Mouse (Mus musculus): ENCODE measurements at regions not wholly inside any gene's neighbourhood (a gene's known extent, or its start where the extent isn't known, plus 50 kb on each side); places are given as distances from the start of the nearest gene placed in this dataset.
"Not testable (repeated sequence)": the region's sequence is repeated elsewhere in the genome, so short reads cannot be mapped to it uniquely, and the experiment has no call there.

DNA sequence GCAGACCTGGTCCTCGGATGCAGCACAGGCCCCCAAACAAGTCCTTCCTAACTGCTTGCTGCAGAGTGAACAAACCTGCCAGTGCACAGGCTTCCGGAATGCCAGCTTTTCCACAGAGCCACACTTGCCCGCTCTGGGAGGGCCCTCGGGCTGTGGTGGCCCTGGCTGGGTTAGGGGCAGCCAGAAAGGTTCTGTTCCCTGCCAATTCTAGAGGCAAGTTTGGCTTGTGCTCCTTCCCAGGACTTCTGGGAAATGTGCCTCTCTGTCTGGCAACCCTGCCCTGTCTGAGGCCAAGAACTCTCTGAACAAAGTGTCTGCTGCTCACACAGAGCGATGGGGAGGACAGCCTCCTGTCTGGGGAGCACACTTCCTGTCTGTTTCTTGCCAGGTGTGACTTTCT is 66.4 kb downstream of the Xrcc2 start:
- no peak for ATAC-seq (ENCODE audit: low FRiP score)
- WGBS: 85% methylated on average over 5 of the region's 5 CpGs

GRCm38 (mm10) chr5:25638097-25638496 is 67.5 kb downstream of the Xrcc2 start:
- H3K27ac ChIP-seq: no peak overlapping the region
- H3K4me3 ChIP-seq (replicated peaks; ENCODE audit: low read length): no peak overlapping the region
- no peak overlapping the region for H3K9ac ChIP-seq
- no peaks in the 10 kb centered on the region for H3K27me3 ChIP-seq (ENCODE audit: control insufficient read depth, insufficient read depth, low read length)
- no peaks in the 10 kb centered on the region for H3K4me1 ChIP-seq (replicated peaks; ENCODE audit: control insufficient read depth, insufficient read depth, low read length)
- H3K4me2 ChIP-seq (replicated peaks): no peak overlapping the region
- H3K9me3 ChIP-seq (ENCODE audit: control insufficient read depth, low read length): no peaks in the 10 kb centered on the region
- DNase-seq (ENCODE audit: low spot score): no peak
- no peak for ATAC-seq (ENCODE audit: low FRiP score)
- no peaks in the 10 kb centered on the region for H3K36me3 ChIP-seq (replicated peaks; ENCODE audit: control insufficient read depth, insufficient read depth)

More for the DNA sequence above, 66.4 kb downstream of the Xrcc2 start:
- H3K27me3 ChIP-seq (ENCODE audit: control insufficient read depth, insufficient read depth, low read length): no peaks in the 10 kb centered on the region
- no peak overlapping the region for H3K27ac ChIP-seq
- H3K4me2 ChIP-seq (replicated peaks): no peak overlapping the region
- H3K4me3 ChIP-seq (replicated peaks; ENCODE audit: low read length): no peak overlapping the region
- no peak overlapping the region for H3K9ac ChIP-seq
- no peaks in the 10 kb centered on the region for H3K36me3 ChIP-seq (replicated peaks; ENCODE audit: control insufficient read depth, insufficient read depth)
- no peaks in the 10 kb centered on the region for H3K9me3 ChIP-seq (ENCODE audit: control insufficient read depth, low read length)
- DNase-seq (ENCODE audit: low spot score): no peak
- no peaks in the 10 kb centered on the region for H3K4me1 ChIP-seq (replicated peaks; ENCODE audit: control insufficient read depth, insufficient read depth, low read length)

GRCm38 (mm10) chr5:25632861-25633535 is 72.6 kb downstream of the Xrcc2 start:
- Histone ChIP-seq H3K36me3 (replicated peaks; ENCODE audit: control insufficient read depth, insufficient read depth) (no peaks in the 10 kb centered on the region), H3K9ac (no peak overlapping the region), H3K4me3 (replicated peaks; ENCODE audit: low read length) (no peak overlapping the region), H3K4me1 (replicated peaks; ENCODE audit: control insufficient read depth, insufficient read depth, low read length) (no peaks in the 10 kb centered on the region), H3K4me2 (replicated peaks) (no peak overlapping the region), H3K9me3 (ENCODE audit: control insufficient read depth, low read length) (no peaks in the 10 kb centered on the region), H3K27me3 (ENCODE audit: control insufficient read depth, insufficient read depth, low read length) (no peaks in the 10 kb centered on the region), H3K27ac (no peak overlapping the region)
- no peak for DNase-seq (ENCODE audit: low spot score)
- WGBS: 56% methylated on average over 5 of the region's 5 CpGs
- ATAC-seq (ENCODE audit: low FRiP score): no peak

- H3K27ac ChIP-seq: no peak overlapping the region
- H3K4me2 ChIP-seq (replicated peaks): no peak overlapping the region
- WGBS: 92% methylated on average over 4 of the region's 4 CpGs
- no peaks in the 10 kb centered on the region for H3K27me3 ChIP-seq (ENCODE audit: control insufficient read depth, insufficient read depth, low read length)
- no peak overlapping the region for H3K9ac ChIP-seq
- H3K4me3 ChIP-seq (replicated peaks; ENCODE audit: low read length): no peak overlapping the region
- H3K36me3 ChIP-seq (replicated peaks; ENCODE audit: control insufficient read depth, insufficient read depth): no peaks in the 10 kb centered on the region
- DNase-seq (ENCODE audit: low spot score) (no peak), ATAC-seq (ENCODE audit: low FRiP score) (no peak)
- H3K4me1 ChIP-seq (replicated peaks; ENCODE audit: control insufficient read depth, insufficient read depth, low read length): no peaks in the 10 kb centered on the region
- H3K9me3 ChIP-seq (ENCODE audit: control insufficient read depth, low read length): no peaks in the 10 kb centered on the region
These were observed 75.9 kb downstream of the Xrcc2 start for GRCm38 (mm10) chr5:25629731-25630130.

DNA sequence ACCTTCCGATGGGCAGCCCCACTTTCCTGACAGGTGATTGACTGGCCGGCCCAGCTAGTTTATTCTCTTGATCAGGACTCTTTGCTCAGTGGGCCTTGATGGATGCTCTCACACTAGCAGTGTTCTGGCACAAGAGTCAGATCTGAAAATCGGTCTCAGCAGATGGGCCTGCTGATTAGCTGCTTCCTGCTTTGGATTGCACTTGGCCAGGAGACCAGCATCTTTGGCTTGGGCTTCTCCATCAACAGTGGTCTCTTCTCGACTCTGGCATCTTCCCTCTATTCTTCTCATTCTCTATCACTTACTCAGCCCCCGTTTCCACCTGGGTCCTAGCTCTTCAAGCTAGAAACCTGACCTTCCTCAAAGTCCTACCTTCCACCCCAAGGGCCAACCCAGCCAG is 77.1 kb downstream of the Xrcc2 start:
- no peak overlapping the region for H3K27ac ChIP-seq
- 97% methylated on average over 5 of the region's 5 CpGs for WGBS
- DNase-seq (ENCODE audit: low spot score) (no peak), ATAC-seq (ENCODE audit: low FRiP score) (no peak)
- H3K4me2 ChIP-seq (replicated peaks): no peak overlapping the region
- no peak overlapping the region for H3K4me3 ChIP-seq (replicated peaks; ENCODE audit: low read length)
- H3K9ac ChIP-seq: no peak overlapping the region
- no peaks in the 10 kb centered on the region for H3K36me3 ChIP-seq (replicated peaks; ENCODE audit: control insufficient read depth, insufficient read depth)
- no peaks in the 10 kb centered on the region for H3K9me3 ChIP-seq (ENCODE audit: control insufficient read depth, low read length)
- H3K27me3 ChIP-seq (ENCODE audit: control insufficient read depth, insufficient read depth, low read length): no peaks in the 10 kb centered on the region
- no peaks in the 10 kb centered on the region for H3K4me1 ChIP-seq (replicated peaks; ENCODE audit: control insufficient read depth, insufficient read depth, low read length)

GRCm38 (mm10) chr5:25627086-25627485 is 78.5 kb downstream of the Xrcc2 start:
- no peak overlapping the region for H3K9ac ChIP-seq
- H3K9me3 ChIP-seq (ENCODE audit: control insufficient read depth, low read length): no peaks in the 10 kb centered on the region
- H3K4me2 ChIP-seq (replicated peaks): no peak overlapping the region
- H3K27ac ChIP-seq: no peak overlapping the region
- no peaks in the 10 kb centered on the region for H3K4me1 ChIP-seq (replicated peaks; ENCODE audit: control insufficient read depth, insufficient read depth, low read length)
- WGBS: 86% methylated on average over 5 of the region's 5 CpGs
- no peaks in the 10 kb centered on the region for H3K36me3 ChIP-seq (replicated peaks; ENCODE audit: control insufficient read depth, insufficient read depth)
- no peak overlapping the region for H3K4me3 ChIP-seq (replicated peaks; ENCODE audit: low read length)
- DNase-seq (ENCODE audit: low spot score): no peak
- no peaks in the 10 kb centered on the region for H3K27me3 ChIP-seq (ENCODE audit: control insufficient read depth, insufficient read depth, low read length)
- ATAC-seq (ENCODE audit: low FRiP score): no peak

DNA sequence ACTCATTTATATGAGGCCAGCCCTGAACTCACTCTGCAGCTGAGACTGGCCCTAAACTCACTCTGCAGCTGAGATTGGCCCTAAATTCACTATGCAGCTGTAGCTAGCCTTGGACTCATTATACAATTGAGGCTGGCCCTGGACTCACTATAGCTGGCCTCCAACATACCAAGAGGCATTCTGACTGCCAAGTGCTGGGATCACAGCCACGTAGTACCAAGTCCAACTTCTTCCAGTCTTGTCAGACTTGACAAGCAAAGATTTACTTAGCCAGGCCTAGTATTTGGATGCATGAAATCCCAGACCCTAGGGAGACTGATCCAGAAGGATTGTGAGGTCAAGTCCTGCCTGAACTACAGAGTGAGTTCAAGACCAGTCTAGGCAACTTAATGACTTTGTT is 81.6 kb downstream of the Xrcc2 start:
- no peak for DNase-seq (ENCODE audit: low spot score)
- 73% methylated on average over 1 of the region's 1 CpGs for WGBS
- no peaks in the 10 kb centered on the region for H3K4me1 ChIP-seq (replicated peaks; ENCODE audit: control insufficient read depth, insufficient read depth, low read length)

DNA sequence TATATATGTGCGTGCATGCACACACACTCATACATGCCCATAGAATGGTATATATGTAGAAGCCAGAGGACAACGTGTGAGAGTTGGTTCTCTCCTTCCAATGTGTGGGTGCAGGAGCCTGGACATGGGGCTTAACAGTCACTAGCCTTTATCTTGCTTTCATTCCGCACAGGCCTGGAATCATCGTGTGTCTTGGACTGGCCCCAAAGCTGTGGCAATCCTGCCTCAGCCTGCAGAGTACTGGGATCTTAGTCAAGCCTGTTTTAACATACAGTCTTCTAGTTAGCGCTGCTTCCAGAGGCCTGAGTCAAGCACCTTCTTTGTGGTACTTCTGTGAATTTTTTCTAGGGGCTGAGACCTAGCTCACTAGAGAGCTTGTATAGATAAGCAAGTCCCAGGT is 85.8 kb downstream of the Xrcc2 start:
- Histone ChIP-seq H3K9me3 (ENCODE audit: control insufficient read depth, low read length) (no peaks in the 10 kb centered on the region), H3K9ac (no peak overlapping the region), H3K27ac (no peak overlapping the region), H3K4me2 (replicated peaks) (no peak overlapping the region), H3K4me3 (replicated peaks; ENCODE audit: low read length) (no peak overlapping the region), H3K27me3 (ENCODE audit: control insufficient read depth, insufficient read depth, low read length) (no peaks in the 10 kb centered on the region), H3K4me1 (replicated peaks; ENCODE audit: control insufficient read depth, insufficient read depth, low read length) (no peaks in the 10 kb centered on the region), H3K36me3 (replicated peaks; ENCODE audit: control insufficient read depth, insufficient read depth) (no peaks in the 10 kb centered on the region)
- 86% methylated on average over 5 of the region's 5 CpGs for WGBS
- DNase-seq (ENCODE audit: low spot score) (no peak), ATAC-seq (ENCODE audit: low FRiP score) (no peak)

More for the DNA sequence above, 81.6 kb downstream of the Xrcc2 start:
- Histone ChIP-seq H3K27ac (no peak overlapping the region), H3K9ac (no peak overlapping the region), H3K27me3 (ENCODE audit: control insufficient read depth, insufficient read depth, low read length) (no peaks in the 10 kb centered on the region), H3K4me2 (replicated peaks) (no peak overlapping the region), H3K9me3 (ENCODE audit: control insufficient read depth, low read length) (no peaks in the 10 kb centered on the region), H3K36me3 (replicated peaks; ENCODE audit: control insufficient read depth, insufficient read depth) (no peaks in the 10 kb centered on the region), H3K4me3 (replicated peaks; ENCODE audit: low read length) (no peak overlapping the region)
- no peak for ATAC-seq (ENCODE audit: low FRiP score)

DNA sequence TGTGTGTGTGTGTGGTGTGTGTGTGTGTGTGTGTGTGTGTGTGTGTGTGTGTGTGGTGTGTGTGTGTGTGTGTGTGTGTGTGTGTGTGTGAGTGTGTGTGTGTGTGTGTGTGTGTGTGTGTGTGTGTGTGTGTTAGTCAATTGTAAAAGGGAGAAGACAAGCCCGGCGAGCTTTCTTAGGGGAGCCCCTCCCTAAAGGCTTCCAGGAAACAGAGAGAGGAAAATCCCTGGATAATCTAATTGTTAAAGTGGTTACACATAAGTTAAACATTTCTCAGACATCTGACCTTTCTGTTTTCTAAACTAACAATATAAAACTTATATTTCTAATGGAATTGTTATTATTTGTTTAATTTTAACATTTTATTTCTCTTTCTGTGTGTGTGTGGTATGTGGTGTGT is 86.3 kb downstream of the Xrcc2 start:
- DNase-seq (ENCODE audit: low spot score); H3K4me3 ChIP-seq (replicated peaks; ENCODE audit: low read length); H3K36me3 ChIP-seq (replicated peaks; ENCODE audit: control insufficient read depth, insufficient read depth); H3K4me1 ChIP-seq (replicated peaks; ENCODE audit: control insufficient read depth, insufficient read depth, low read length); H3K9ac ChIP-seq; ATAC-seq (ENCODE audit: low FRiP score); H3K9me3 ChIP-seq (ENCODE audit: control insufficient read depth, low read length); H3K27me3 ChIP-seq (ENCODE audit: control insufficient read depth, insufficient read depth, low read length); H3K27ac ChIP-seq; H3K4me2 ChIP-seq (replicated peaks): not testable (repeated sequence)
- 89% methylated on average over 2 of the region's 2 CpGs for WGBS

- Histone ChIP-seq H3K9ac (no peak overlapping the region), H3K9me3 (ENCODE audit: control insufficient read depth, low read length) (no peaks in the 10 kb centered on the region), H3K36me3 (replicated peaks; ENCODE audit: control insufficient read depth, insufficient read depth) (no peaks in the 10 kb centered on the region), H3K4me2 (replicated peaks) (no peak overlapping the region), H3K27ac (no peak overlapping the region; the same call in 1 of the 2 replicates), H3K27me3 (ENCODE audit: control insufficient read depth, insufficient read depth, low read length) (no peaks in the 10 kb centered on the region), H3K4me1 (replicated peaks; ENCODE audit: control insufficient read depth, insufficient read depth, low read length) (no peaks in the 10 kb centered on the region; the same call in 1 of the 2 replicates), H3K4me3 (replicated peaks; ENCODE audit: low read length) (no peak overlapping the region)
- DNase-seq (ENCODE audit: low spot score) (no peak), ATAC-seq (ENCODE audit: low FRiP score) (no peak)
- WGBS: 89% methylated on average over 4 of the region's 4 CpGs
These were observed 91.0 kb downstream of the Xrcc2 start for GRCm38 (mm10) chr5:25614659-25615061.
